Mouse (Mus musculus): ENCODE measurements at regions not wholly inside any gene's neighbourhood (a gene's known extent, or its start where the extent isn't known, plus 50 kb on each side); places are given as distances from the start of the nearest gene placed in this dataset.
A peak's percentile ranks its signal among the peaks of the same experiment; 100 is the strongest.
"Not testable (repeated sequence)": the region's sequence is repeated elsewhere in the genome, so short reads cannot be mapped to it uniquely, and the experiment has no call there.

DNA sequence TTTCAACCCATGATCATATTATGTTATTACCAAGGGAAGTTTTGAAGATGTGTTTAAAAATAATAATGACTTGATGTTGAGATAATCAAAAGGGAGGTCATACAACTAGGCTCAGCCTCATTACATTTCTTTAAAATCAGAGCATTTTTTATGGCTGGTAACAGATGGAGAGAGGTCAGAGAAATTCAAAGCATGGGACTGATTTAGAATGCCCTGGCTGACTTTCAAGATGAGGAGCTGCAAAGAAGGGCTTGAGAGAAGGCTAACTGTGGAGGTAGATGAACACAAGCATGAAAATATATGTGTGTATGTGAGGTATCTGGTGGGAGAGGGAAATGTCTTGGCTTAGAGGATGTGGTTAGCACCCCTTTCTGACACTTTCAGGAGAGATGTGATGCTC is 502.6 kb upstream of the Gdi2 start:
- DNase-seq (ENCODE audit: low spot score in 2 of 2): not testable (repeated sequence)

DNA sequence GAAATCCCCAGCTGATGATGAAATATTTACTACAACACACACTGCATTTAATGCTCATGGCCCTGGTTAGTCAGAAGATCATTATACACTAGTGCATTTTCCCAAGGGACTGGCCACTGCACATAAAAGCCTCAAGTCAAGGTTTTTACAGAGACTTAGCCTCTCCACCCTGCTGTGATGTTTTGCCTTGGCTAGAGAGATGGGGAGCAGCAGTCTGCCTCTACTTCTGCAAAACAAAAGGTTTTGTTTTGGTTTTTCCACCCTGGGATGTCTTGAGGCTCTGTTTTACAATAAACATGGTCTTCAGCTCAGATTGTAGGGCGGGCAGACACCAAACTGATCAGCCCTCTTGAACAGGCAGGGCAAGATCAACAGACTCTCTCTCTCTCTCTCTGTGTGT is 500.9 kb upstream of the Gdi2 start:
- DNase-seq (ENCODE audit: low spot score in 2 of 2): peak; percentile 3 to 9

DNA sequence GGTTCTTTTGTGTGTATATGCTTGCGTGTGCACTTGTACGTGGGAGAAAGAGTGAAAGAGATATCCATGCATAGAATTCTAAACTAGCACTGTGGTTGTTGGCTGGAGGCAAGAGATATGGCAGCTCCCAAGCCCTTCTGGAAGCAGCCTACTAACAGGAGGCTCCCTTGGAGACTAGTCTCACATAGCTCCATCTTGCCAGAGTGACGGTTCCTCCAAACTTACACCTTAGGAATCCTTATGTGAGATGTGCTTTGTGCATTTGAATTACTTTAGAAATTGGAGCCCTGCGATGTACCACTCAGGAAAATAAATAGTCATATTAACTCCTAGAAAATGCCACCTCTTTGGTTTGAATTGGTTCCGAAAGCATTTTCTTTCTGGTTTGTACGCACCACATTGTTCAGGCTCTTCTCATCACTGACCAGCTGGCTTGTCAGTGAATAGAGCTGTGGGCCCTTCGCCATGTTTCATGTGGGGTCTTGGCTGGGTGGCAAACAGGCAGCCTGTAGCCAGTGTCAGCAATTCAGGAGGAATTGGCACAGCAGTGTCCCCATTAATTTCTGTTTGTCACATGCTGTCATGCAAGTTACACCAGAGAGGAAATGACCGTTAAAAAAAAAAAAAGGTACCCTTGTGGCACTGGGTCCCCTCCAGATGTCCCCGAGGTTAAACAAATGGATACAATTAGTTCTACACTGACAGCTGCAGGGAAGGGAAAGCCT is 491.3 kb upstream of the Gdi2 start:
- not testable (repeated sequence) for DNase-seq (ENCODE audit: low spot score in 2 of 2)

DNA sequence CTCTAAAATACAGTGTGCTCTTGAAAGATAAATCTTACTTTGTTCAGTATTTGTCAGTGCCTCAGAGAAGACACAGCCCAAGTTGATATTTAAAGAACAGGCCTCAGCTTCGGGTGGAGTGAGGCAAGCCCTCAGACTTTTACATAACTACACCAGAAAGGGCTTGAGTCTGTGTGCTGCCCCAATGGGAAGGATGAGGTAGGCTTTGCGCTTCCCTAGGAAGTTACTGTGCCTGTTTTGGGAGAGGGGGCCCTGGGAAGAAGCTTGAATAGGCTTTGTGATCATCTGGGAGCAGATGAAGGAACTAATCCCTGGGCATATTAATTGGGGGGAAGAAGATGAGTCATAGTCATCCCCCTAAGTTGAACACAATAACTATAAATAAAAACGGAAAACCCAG is 454.4 kb upstream of the Gdi2 start:
- not testable (repeated sequence) for DNase-seq (ENCODE audit: low spot score in 2 of 2)

DNA sequence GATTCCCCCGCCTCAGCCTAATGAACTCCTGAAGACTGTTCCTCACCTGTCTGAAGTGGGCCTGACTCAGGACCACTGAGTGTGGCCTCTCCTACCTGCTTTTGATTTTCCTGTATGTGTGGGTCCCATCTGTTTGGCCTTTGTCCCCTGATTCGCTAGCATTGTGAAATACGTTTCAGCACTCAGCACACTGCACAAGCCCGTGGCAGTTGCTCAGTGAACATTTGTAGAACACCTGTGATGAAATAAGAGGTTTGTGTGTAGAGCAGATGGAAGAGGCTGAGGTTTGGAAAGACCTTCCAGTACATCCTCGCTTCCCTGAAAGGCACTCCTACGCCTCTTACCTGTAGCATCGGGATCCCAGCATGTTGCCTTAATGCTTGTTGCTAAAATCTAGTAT is 447.9 kb upstream of the Gdi2 start:
- DNase-seq (ENCODE audit: low spot score in 2 of 2): not testable (repeated sequence)

DNA sequence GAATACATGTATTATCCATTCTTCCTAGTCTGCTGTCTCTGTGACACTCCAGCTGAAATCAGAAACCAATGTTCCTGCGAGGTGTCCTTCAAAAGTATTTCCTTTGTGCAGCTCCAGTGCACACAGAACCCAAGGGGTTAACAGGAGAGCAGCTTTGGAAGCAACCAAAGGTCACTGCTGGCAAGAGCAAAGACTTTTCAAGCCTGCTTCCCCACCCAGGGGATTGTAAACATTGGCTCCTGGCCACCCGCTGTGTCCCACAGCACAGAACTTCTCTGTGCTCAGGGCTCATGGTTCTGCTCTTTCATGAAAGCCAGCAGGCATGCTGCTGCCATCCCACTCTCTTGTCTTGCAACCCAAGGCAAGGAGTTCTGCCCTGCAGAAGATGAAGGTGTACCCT is 431.3 kb upstream of the Gdi2 start:
- not testable (repeated sequence) for DNase-seq (ENCODE audit: low spot score in 2 of 2)

DNA sequence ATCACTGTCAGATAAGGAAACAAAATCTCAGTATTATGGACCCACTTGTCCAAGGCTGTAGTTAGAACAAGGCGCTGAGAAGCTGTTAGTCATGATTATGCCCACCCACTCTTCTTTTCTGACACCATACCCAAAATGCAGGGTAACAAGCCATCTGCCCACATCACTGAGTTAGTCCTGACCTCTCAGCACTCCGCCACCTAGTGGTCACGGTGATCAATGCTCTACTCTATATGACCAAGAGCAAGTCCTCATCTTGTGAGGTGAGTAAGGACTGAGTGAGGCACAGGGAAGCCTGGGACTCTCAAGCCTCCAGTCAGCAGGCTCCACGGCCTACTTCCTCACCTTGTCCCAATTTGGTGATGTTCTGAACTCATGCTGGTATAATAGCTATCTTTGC is 409.7 kb upstream of the Gdi2 start:
- not testable (repeated sequence) for DNase-seq (ENCODE audit: low spot score in 2 of 2)

DNA sequence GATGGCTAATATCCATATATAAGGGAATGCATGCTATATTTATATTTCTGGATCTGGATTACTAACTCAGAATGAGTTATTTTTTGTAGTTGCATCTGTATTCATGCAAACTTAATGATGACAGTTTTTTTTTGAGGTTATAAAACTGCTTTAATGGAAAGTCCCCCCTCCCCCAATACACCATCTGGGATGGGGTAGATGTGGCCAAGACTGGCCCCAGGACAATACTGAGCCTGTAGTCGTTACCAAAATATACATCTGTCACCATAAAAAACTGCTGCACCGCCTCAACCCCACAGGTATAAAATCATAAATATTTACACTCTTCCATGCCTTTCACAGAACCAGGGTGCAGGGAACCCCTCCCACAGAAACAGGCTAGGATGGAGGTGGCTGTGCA is 400.6 kb upstream of the Gdi2 start:
- not testable (repeated sequence) for DNase-seq (ENCODE audit: low spot score in 2 of 2)

DNA sequence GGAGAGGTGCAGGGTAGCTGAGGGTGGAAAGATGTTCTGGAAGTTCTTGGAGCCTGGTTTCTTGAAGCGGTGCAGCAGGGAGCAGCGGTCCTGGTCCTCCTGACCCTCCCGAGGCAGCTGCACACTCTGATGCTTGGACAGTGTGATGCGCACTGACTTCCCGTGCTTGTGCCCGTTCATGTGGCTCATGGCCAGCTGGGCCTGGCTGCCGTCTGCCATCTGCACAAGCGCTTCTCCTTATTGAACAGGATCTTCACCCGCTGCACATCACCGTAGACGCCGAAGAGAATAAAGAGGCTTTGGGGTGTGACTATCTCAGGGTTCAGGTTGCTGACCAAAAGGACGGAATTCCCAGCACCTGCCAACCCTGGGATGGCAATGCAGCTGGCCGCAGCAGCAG is 399.2 kb upstream of the Gdi2 start:
- DNase-seq (ENCODE audit: low spot score in 2 of 2): no peak

DNA sequence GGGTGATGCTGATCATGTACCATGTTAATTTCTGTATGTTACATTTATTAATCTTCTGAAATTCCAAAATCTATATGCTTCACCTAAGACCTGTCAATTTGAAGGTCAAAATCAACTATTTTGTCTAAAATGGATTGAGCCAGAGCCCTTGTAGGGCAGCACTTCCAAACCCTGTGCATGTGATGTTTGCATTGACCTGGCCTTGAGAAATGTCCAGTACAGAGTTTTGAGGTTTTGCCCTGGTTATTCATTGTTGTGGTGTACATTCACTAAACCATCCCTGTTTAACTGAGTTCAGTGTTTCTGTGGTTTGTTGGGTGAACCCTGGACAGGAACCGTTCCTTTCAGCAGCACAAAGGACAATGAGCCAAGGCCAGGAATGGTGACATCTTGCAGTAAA is 392.4 kb upstream of the Gdi2 start:
- DNase-seq (ENCODE audit: low spot score in 2 of 2): not testable (repeated sequence)
